Mouse (Mus musculus) gastrocnemius, adult 2 months (tissue): ENCODE measurements around the gene Ttll11. TPM values are rescaled to one million over a fixed set of nuclear protein-coding genes. Genes with fewer than 3 reads are reported as not detected.

Experiments
- DNase-seq: peaks from one replicate; pipeline ENCODE4 v3.0.0; 2022
- H3K27ac ChIP-seq: fragments of 200-600 bp; 2 replicates; pipeline ENCODE4 v1.8.1; 2022; ENCODE audit warnings: mild to moderate bottlenecking
- H3K4me3 ChIP-seq: fragments of 200-600 bp; 2 replicates; pipeline ENCODE4 v1.8.1; 2022; ENCODE audit warnings: mild to moderate bottlenecking, moderate library complexity
- CTCF ChIP-seq: fragments of 200-600 bp; IDR thresholded peaks from 2 replicates; pipeline ENCODE4 v1.8.1; 2022; ENCODE audit warnings: antibody characterized with exemption, mild to moderate bottlenecking, moderate library complexity
- intact Hi-C: fragments of 180-260 bp; cut with DNase I; formaldehyde crosslinking; loops from one replicate; pipeline ENCODE4 v1.15.1; 2025
- total RNA-seq, 2 experiments: library from RNA; stranded (reverse); gene quantifications; 2 replicates each; pipeline ENCODE4 v1.2.3; 2021

Gene Ttll11
- total RNA-seq, 2 experiments from 2014 or later = 3.0 to 3.4 TPM

DNA sequence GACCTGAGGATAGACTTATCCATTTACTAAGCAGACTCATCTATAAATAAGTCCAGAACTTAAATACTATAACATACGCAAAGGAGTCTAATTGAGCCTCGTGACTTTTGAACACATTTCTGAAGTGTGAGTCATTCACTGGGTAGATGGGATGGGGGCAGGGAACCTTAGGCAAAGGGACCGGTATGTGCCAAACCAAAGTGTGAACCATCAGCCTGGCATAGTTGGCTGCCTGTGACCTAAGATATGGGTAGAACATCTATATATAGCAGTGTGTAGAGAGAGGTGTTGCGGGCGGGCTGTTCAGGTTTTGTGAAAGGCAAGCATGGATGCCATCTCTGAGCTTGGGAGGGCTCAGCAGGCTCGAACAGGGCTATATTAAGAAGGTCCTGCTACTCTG, 14.6 kb upstream of the Ttll11 start:
- intact Hi-C loops = no loop called here

DNA sequence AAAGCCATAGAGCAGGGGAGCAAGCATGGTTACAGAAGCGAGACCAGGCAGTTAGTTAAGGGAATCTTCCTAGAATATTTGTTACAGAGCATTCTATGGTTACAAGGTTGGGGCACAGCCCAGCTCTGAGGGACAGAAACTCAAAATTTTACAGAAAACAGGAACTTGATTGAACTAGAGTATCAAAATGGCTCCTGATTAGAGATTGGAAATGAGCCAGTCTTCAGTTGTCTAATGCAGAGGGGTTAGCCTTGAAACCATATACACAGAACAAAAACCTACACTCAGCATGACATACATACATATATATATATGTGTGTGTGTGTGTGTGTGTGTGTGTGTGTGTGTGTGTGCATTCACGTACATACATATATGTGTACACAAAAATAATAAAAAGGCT, 13.8 kb upstream of the Ttll11 start:
- DNase-seq = no peak
- intact Hi-C loops = no loop called here
- TF ChIP-seq CTCF = no peak
- H3K27ac ChIP-seq = no peak overlapping the region
- no peak overlapping the region for H3K4me3 ChIP-seq

More for the DNA sequence above, 14.6 kb upstream of the Ttll11 start:
- no peak for TF ChIP-seq CTCF
- peak; percentile 40 for DNase-seq
- no peak overlapping the region for H3K4me3 ChIP-seq
- peak overlapping the region; percentile 48; the same call in 1 of the 2 replicates for H3K27ac ChIP-seq

DNA sequence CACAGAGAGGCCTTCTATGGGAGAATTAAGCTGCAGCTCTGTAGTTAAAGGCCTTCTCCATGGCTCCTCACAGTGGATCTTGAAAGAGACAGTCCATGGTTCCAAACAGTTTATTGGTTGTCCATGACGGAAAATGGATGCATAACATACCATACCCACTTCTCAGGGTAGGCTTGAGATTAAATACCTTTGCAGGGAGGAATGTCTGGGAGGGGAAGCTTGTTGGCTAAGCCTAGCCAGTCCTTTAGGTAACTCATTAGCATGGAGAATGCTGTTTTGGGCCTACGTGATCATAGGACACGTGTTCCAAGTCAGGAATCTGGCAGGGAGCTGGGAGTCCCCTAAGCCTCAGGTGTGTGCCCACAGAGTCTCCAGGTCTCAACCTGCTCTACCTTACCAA, 12.5 kb upstream of the Ttll11 start:
- intact Hi-C loops = no loop called here
- no peak for DNase-seq
- no peak for TF ChIP-seq CTCF

DNA sequence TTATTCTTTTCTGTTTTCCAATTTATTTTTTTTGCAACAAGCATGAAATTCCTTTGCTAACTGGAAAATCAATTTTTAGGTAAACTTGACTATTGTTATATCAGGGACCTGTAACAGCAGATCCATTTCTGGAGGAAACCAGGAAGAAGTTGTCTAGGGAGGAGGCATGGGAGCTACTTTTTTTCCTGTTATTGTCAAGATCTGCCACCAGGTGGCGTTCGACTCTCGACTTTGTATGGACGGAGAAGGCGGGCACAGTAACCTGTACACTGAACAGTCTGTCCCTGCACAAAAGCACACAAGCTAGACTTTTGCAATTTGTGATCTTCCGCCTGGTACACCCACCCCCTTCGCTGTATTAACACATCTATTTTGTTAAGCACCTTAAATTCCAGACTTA, 4.2 kb upstream of the Ttll11 start:
- intact Hi-C loops = loop anchor here (1.0 kb wide), 1 partner anchor 23 kb away; no protein-coding TSS in a partner anchor
- peak; percentile 62 for DNase-seq
- Histone ChIP-seq H3K27ac (no peak overlapping the region), H3K4me3 (no peak overlapping the region)
- peak; percentile 77 for TF ChIP-seq CTCF

More for the DNA sequence above, 12.5 kb upstream of the Ttll11 start:
- H3K4me3 ChIP-seq = no peak overlapping the region
- H3K27ac ChIP-seq = no peak overlapping the region

DNA sequence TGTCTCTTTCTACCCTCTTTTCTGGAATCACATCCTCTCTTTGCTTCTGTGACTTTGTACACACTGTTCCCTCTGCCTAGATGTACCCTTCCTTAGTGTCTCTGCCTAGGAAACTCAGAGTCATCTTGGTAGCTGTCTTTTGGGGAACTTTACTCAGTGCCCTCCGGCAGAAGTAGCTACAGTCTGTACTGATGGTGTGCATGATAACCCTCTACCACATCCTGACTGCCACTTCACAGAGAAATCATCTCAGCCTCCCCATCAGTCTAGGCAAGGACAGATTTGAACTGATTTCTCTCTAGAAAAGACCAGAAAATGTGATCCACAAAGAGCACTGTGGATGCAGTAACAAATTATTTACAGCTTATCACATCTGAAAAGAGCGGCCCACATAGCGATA, 2.2 kb upstream of the Ttll11 start:
- no peak for TF ChIP-seq CTCF
- DNase-seq = no peak
- Histone ChIP-seq H3K27ac (no peak overlapping the region), H3K4me3 (no peak overlapping the region)
- intact Hi-C loops = no loop called here

DNA sequence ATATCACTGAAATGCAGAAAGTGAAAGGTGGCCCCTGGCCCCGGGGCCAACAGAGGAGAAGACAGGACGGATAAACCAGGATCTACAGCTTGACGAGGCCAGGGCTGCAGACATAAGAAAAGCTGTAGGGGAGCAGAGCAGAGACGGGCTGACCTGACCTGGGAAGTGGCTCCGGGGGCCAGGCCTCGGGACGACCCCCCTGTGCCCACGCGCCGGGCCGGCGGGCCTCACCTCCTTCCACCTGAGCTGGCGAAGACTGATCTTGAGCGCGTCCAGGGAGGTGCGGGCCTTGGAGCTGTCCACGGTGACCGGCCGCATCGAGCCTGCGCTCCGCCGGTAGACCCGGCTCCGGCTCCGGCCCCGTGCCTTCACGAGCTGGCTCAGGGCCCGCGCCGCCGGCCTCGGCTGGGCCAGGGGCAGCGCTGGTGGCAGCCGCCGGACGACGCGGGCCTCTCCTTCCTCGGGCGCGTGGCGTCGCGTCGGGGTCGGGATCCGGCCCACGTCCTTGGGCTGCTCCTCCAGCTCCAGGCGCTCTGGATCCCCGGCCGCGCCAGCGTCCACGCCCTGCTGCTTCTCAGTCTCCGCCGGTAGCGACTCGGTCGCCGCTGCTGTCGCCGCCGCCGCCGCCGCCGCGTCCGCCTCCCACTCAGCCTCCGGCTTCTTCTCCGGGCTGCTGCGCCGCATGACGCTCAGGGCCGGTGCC, 621 bp downstream of the Ttll11 start:
- Histone ChIP-seq H3K27ac (peak overlapping the region; percentile 92), H3K4me3 (peak overlapping the region; percentile 97)
- intact Hi-C loops = no loop called here
- no peak for TF ChIP-seq CTCF
- DNase-seq = peak; percentile 80

DNA sequence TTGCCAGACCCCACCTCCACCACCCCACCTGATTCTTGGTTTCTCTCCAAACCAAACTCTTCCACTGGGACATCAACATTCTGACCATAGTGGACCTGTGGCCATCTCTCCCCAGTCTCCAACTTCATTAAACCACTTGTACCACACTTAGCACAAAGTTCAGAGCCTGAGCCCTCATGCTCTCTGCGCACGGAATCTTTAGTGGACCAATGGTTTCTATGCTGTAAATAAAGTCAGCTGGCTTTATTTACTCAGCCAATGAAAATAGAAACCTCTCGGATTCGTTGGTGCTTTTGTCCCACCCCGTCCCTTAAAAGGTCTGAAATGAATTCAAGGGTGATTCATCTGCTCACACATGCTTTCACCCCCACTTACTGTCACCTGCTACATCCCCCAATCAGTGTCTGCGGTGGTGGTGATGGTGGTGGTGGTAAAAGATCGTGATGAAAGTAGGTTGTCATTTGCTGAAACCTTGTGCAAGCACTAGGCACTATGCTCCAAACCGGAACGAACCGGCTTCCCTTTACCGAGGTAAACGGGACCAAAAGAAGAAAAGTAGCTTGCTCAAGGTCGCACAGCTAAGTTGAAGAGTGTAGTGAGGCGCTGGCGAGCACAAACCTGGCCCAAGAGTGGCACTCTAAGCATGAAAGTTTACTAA, 1.3 kb downstream of the Ttll11 start:
- Histone ChIP-seq H3K27ac (peak overlapping the region; percentile 92), H3K4me3 (peak overlapping the region; percentile 97)
- intact Hi-C loops = no loop called here
- TF ChIP-seq CTCF = no peak
- no peak for DNase-seq

DNA sequence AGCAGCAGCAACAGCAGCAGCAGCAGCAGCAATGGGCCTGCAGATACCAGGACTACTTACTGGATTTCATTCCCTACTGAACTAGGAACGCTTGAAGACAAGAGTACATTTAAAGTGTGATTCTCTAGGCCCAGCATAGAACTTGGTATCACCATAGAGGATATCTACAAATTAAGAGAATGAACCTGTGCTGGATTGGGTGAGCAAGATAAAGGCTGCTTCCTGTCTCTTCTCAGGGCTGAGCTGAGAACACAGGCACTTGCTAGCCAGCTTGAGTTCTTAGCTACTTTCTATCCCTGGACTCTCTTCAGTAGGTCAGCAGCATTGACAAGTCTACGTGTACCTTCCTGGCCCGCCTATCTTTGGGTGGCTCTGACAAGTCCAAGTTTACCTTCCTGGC, 2.0 kb downstream of the Ttll11 start:
- Histone ChIP-seq H3K4me3 (peak overlapping the region; percentile 97), H3K27ac (no peak overlapping the region)
- intact Hi-C loops = no loop called here
- DNase-seq = no peak
- TF ChIP-seq CTCF = no peak

DNA sequence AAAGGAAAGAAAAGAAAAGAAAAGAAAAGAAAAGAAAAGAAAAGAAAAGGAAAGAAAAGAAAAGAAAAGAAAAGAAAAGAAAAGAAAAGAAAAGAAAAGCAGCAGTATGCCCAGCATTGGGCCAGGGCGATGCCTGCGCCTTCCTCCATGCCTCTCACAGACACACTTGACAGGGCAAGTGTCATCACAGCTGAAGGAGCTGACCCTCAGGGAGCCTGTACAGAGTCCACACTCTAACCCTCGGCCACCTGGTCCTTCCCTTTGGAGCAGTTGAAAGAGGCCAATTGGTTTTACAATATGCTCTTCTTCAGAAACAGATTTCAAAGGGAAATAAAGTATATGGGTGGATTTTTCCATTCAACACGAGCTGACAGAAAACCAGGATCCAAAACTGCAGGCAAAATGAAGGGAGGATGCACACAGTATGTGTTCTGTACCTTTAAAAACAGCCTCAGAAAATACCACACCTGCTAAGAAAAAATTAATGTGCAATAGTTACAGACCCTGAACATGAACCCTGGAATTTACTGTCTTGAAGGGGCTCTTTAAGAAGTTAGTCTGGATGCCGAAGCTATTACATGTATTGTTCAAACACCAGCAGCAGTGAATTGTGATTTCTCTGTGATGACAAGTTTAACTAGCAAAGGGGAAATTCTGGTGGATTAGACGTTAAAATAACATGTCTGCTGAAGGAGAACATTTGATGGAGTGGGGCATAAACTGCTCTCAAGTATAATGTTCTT, 7.3 kb downstream of the Ttll11 start:
- Histone ChIP-seq H3K27ac (no peak overlapping the region), H3K4me3 (no peak overlapping the region)
- TF ChIP-seq CTCF = no peak
- no peak for DNase-seq
- intact Hi-C loops = no loop called here

DNA sequence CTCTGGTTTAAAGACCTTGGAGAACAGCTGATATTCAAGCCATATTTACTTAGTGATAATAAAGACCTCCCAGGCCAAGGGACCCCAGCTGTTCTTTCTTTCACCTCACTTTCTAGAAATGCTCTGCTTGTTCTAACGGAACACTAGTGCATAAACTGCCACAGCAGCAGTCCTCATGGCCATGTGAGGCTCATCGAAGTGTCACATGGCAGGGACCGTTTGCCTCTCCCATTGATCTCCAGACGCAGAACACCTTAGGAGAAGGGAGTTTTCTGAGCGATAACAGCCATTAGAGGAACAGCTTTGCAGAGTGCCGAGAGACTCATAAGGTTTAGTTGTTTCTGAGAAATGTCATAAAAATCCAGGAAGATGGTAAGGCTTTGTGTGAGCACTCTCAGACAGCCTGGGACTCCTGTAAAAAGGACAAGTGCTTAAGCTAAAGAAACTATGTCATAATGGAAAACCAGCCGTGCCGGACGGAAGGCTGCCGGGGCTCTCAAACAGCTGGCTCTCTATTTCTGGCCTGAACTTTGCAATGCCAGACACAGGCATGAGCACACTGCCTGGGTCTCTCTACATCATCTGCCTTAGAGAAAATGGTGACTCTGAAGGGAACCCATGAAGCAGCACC, 13.7 kb downstream of the Ttll11 start:
- no peak for TF ChIP-seq CTCF
- no peak for DNase-seq
- H3K4me3 ChIP-seq = peak overlapping the region; percentile 22; the same call in 1 of the 2 replicates
- intact Hi-C loops = no loop called here
- no peak overlapping the region for H3K27ac ChIP-seq

DNA sequence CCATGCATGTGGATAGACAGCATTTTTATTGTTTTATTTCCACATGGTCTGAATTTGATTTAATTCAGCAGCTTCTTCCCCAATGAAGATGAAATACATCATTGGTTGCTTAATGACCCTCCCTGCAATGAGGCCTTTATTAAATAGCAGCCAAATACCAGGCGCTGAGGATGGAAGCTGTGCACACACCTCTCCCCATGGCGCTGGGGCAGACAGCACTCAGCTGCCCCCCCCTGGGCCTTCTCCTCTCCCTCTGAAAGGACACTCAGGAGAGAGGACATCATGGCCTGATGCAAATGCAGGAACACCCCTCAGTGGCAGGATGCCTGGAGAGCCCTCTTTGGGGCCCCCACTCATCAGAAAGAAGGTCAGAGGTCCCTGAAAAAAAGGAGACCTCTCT, 16.4 kb downstream of the Ttll11 start:
- TF ChIP-seq CTCF = no peak
- Histone ChIP-seq H3K4me3 (no peak overlapping the region), H3K27ac (no peak overlapping the region)
- intact Hi-C loops = no loop called here
- DNase-seq = no peak

DNA sequence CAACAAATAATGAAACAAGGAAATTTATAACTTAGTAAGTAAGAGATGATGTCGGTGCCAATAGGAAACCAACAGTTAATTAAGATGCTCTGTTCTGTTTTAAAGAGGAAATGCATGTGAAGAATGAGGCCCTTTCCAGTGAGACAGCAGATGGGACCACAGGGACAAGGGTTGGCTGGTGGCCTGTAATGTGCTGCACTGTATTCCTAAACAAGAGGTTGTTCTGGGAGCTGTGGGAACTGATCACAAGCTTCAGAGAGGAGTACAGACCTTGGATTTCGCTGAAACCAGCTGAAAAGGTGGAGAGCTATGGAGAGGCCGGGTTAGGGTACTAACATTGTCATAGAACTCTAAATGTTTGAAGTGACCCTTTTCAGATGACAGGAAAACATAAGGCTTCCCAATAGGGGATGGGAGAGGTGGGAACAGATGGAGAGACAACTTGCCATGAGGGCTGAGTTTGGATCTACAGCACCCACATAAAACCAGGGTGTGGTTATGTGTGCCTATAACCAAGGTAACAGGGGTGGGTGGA, 18.1 kb downstream of the Ttll11 start:
- no peak overlapping the region for H3K27ac ChIP-seq
- no peak for TF ChIP-seq CTCF
- intact Hi-C loops = no loop called here
- no peak overlapping the region for H3K4me3 ChIP-seq
- DNase-seq = no peak
